Mouse (Mus musculus) liver, embryonic 13.5 days (tissue): ENCODE data around the gene Kif16b. TPM values are rescaled to one million over a fixed set of nuclear protein-coding genes. Genes with fewer than 3 reads are reported as not detected.

ENCODE experiments used
- ATAC-seq: fragments of 200-750 bp; cut with Nextera tagmentation; 2 replicates; pipeline ENCODE4 v1.8.0; 2017; ENCODE audit warnings: low read depth, mild to moderate bottlenecking, moderate number of reproducible peaks, moderate library complexity
- DNase-seq: peaks from one replicate; pipeline ENCODE4 v3.0.0; 2022
- H3K27ac ChIP-seq: fragments of 300-500 bp; sonication (generic); 2 replicates; pipeline ENCODE4 v1.5.1; 2015; ENCODE audit warnings: moderate library complexity, mild to moderate bottlenecking, inconsistent platforms
- H3K27me3 ChIP-seq: fragments of 300-500 bp; sonication (generic); 2 replicates; pipeline ENCODE4 v1.6.1; 2015; ENCODE audit warnings: mild to moderate bottlenecking, inconsistent platforms
- H3K36me3 ChIP-seq: fragments of 300-500 bp; sonication (generic); 2 replicates; pipeline ENCODE4 v1.6.1; 2015; ENCODE audit warnings: mild to moderate bottlenecking, inconsistent platforms
- H3K4me1 ChIP-seq: fragments of 300-500 bp; sonication (generic); replicated peaks from 2 replicates; pipeline ENCODE4 v1.6.1; 2015; ENCODE audit warnings: inconsistent platforms
- H3K4me2 ChIP-seq: fragments of 300-500 bp; sonication (generic); 2 replicates; pipeline ENCODE4 v1.6.1; 2015; ENCODE audit warnings: inconsistent platforms, mild to moderate bottlenecking, moderate library complexity
- H3K4me3 ChIP-seq: fragments of 300-500 bp; sonication (generic); replicated peaks from 2 replicates; pipeline ENCODE4 v1.5.1; 2015; ENCODE audit warnings: mild to moderate bottlenecking, inconsistent platforms
- H3K9ac ChIP-seq: fragments of 300-500 bp; sonication (generic); 2 replicates; pipeline ENCODE4 v1.6.1; 2015; ENCODE audit warnings: mild to moderate bottlenecking, inconsistent platforms
- H3K9me3 ChIP-seq: fragments of 300-500 bp; sonication (generic); replicated peaks from 2 replicates; pipeline ENCODE4 v1.6.1; 2016; ENCODE audit warnings: inconsistent platforms
- whole genome bisulfite sequencing: fragments of 180-500 bp; shearing (Covaris S2); methylation state at CpG from one replicate; pipeline ENCODE4 v1.1.7; 2015; ENCODE audit not compliant: insufficient replicate concordance; 5-methylcytosine and 5-hydroxymethylcytosine counted together
- polyA plus RNA-seq: library from polyadenylated mRNA; unstranded; fragments of >200 nt; fragmentation: Nextera tagmentation; extraction: Ambion mirVana; gene quantifications from 2 replicates; pipeline ENCODE4 v1.2.1, GENCODE M21; 2015

Gene Kif16b
- 2.9 and 4.1 TPM in 2 replicates for polyA plus RNA-seq

DNA sequence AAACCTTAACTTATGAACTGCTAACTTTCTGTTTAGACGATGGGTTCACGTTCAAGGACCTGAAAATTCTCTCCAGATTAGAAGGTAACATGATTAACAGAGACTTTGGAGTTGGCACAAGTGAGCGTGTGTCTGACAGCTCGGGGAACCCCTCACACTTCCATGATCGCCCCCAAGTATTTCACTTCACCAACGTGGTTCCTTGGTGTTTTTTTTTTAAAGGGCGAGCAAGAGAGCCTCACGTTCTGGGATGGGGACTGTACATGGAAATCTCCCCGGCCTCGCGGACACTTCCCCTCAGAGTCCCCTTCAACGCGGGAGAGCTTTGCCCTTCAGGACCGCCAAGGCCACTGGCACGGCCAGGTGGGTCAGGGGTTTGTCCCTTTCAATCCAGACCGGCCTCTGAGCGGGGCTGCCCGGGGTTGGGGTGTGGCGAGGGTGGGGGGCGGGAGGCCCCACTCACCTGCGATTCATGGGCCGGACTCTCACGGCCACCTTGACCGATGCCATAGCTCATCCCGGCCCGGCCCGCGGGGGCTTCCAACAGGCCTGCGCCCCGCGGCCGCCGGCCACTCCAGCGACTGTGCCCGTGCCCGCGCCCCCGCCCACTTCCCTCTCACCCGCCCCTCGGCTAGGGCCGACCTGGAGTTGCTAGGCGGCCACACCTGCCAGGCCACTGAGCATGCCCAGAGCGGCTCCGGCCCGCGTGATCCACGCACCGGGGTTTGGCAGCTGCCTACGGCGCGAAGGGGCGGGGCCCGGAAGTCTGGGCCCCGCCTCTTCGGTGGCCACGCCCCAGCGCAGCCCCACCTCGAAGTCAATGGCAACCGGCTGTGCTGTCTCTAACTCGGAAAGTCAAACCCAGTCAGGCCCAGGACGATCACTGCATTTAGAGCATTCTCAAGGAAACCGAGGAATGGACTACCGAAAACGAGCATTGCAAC, at the start of gene Kif16b:
TSS of gene Kif16b (minus strand) at position 670 of the 944 bp plus-strand sequence.
- H3K27ac ChIP-seq: peak within 1 kb of the TSS; percentile 72
- H3K4me2 ChIP-seq: peak within 1 kb of the TSS; percentile 97
- H3K36me3 ChIP-seq: no peaks in the 10 kb centered on the region
- under 1% methylated on average over 64 of the region's 64 CpGs for WGBS
- peak within 1 kb of the TSS; percentile 79 for H3K4me3 ChIP-seq
- peak within 1 kb of the TSS; percentile 86 for H3K9ac ChIP-seq
- DNase-seq: peak; percentile 88
- peak; percentile 88 for ATAC-seq
- H3K4me1 ChIP-seq: peaks cover 29% of the 10 kb centered on the region
- H3K9me3 ChIP-seq: no peaks in the 10 kb centered on the region
- H3K27me3 ChIP-seq: no peaks in the 10 kb centered on the region

DNA sequence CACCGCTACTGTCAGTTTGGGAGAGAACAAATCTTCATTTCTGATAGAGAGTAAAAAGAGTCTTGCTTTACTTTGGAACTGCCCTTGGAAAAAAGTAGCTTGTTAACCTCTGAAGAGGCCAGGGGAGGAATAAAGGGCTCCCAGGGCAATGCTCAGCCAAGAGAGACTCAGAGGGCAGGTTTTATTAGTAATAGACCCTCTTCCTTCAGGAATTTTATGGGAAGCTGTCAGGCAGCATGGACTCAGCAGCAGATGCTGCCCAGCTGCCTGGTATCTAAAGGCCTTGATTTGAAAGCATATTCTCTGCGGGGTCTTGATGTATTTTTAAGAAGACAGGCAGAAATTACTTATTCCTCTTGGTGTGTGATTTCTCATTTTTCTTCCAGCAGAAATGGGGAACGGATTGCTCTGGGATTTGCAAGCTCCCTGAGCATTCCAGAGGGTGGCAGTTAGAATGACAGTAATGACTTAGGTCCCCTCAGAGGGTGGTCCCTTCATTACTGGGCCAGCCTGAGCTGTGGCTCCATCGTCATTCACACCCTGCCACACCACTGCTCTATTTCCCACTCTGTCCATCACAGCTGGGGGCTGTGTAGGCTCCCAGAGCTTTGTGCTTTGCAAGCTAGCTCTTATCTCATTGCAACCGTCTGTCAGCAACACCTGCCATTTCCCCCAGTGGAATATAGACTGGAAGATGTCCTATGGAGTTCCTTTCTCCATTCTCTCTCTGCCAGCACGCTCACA, 39.7 kb upstream of the Kif16b start:
- no peak overlapping the region for H3K27ac ChIP-seq
- DNase-seq (no peak), ATAC-seq (no peak)
- H3K27me3 ChIP-seq: no peaks in the 10 kb centered on the region
- 37% methylated on average over 6 of the region's 6 CpGs for WGBS
- H3K4me2 ChIP-seq: no peak overlapping the region
- H3K4me1 ChIP-seq: no peaks in the 10 kb centered on the region
- no peak overlapping the region for H3K4me3 ChIP-seq
- H3K9me3 ChIP-seq: no peaks in the 10 kb centered on the region
- H3K9ac ChIP-seq: no peak overlapping the region
- no peaks in the 10 kb centered on the region for H3K36me3 ChIP-seq

DNA sequence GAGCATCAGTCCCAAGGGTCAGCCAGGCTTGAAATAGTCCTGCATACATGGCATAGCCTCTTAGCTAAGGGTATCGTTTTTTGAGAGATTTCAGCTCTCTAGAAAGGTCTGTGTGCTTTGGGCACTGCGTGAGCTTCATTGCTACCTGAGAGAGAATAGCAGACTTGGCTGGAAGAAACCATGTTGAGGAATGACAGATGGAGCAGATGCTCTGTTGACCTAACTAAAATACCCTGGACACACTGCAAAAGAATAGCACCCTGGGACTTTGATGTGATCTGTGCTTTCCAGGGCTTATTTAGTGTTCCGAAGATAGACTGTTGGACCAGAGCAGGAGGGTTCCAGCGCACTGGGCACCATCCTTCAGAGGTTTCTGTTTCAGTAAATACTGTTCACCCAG, 29.1 kb upstream of the Kif16b start:
- Histone ChIP-seq H3K27ac (no peak overlapping the region), H3K4me1 (no peaks in the 10 kb centered on the region), H3K9me3 (no peaks in the 10 kb centered on the region), H3K4me3 (no peak overlapping the region), H3K9ac (no peak overlapping the region), H3K27me3 (no peaks in the 10 kb centered on the region), H3K36me3 (no peaks in the 10 kb centered on the region), H3K4me2 (no peak overlapping the region)
- 69% methylated on average over 4 of the region's 4 CpGs for WGBS
- DNase-seq (no peak), ATAC-seq (no peak)

DNA sequence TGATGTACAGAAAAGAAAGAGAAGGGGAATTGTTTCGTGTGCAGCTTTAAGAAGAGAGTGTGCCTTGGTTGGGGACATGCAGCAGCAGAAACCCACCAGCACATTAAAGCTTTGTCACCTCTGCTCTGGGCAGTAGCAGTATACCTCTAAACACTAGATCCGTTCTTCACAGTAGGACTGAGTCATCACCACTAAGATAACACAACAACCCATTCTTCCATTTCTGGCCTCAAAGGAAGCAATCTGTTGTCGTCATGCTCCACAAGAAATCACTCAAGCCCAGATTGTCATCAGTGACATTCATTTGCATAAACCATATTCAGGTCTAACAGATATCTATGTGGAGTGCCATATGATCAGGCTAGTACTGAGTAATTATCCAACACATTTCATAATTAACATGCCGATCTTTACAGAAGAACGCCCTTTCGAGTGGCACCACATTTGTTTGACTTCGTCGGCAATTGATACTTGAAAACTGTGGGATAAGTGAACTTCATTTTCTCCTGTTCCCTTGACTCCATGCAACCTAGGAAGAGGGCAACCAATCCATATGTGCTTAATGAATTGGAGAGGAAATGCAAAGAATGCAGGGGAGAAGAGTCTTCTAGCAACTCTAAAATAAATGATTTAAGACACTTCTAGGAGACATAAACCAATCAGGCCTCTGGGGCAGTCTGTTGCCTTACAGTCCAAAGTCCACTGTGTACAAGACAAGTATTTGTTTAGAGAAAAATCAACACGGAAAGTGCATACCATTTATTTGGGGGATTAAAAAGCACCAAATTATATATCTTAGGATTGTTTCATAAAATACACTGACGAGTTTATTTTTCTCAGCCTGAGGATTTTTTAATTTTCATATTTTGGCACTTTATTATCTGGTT, 28.1 kb upstream of the Kif16b start:
- no peak overlapping the region for H3K27ac ChIP-seq
- H3K4me3 ChIP-seq: no peak overlapping the region
- ATAC-seq (no peak), DNase-seq (no peak)
- no peaks in the 10 kb centered on the region for H3K36me3 ChIP-seq
- H3K4me1 ChIP-seq: no peaks in the 10 kb centered on the region
- WGBS: 69% methylated on average over 10 of the region's 10 CpGs
- no peaks in the 10 kb centered on the region for H3K9me3 ChIP-seq
- H3K4me2 ChIP-seq: no peak overlapping the region
- no peaks in the 10 kb centered on the region for H3K27me3 ChIP-seq
- no peak overlapping the region for H3K9ac ChIP-seq

DNA sequence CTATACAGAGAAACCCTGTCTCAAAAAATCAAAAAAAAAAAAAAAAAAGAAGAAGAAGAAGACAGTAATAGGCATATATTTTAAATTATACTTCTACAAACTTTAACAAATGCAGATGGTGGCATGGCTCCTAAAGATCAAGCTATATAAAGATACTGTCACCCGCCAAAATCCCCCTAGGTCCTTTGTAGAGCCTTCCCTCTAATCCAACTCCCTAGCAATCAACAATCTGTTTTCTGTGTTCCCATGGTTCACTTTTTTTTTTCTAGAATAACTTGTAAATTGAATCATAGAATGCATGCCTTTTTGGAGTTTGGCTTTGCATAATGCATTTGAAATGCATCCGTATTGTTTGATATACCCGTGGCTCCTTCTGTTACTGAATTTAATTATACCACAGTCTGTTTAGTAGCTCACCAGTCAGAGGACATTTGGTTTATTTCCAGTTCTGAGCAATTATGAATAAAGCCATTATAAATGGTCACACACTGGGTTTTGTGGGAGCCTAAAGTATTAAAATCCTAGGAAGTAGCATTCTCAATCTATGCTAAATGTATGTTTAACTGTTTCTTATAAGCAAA, 9.6 kb upstream of the Kif16b start:
- DNase-seq: no peak
- no peak overlapping the region for H3K9ac ChIP-seq
- no peak overlapping the region for H3K4me3 ChIP-seq
- H3K36me3 ChIP-seq: no peaks in the 10 kb centered on the region
- H3K27me3 ChIP-seq: no peaks in the 10 kb centered on the region
- no peak for ATAC-seq
- H3K9me3 ChIP-seq: no peaks in the 10 kb centered on the region
- H3K27ac ChIP-seq: no peak overlapping the region
- H3K4me1 ChIP-seq: no peaks in the 10 kb centered on the region
- H3K4me2 ChIP-seq: no peak overlapping the region
- WGBS: 78% methylated on average over 3 of the region's 3 CpGs

DNA sequence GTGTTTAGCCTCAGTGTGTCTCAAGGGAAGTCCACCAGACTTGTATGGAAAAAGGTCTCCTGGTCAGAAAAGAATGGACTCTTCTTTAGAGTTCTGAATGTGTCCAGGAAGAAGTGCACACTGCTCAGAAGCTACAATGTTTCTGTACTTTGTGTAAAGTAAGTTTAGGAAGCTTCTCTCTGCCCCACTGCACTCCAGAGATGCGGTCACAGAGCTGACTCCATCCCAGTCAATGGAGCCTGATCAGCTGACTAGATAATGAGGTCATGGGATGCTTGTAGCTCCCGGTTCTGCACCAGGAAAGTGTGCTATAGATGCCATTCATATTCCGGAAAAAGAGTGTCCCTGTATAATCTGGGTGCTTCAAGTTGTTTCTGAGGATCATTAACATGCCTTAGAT, 7.9 kb upstream of the Kif16b start:
- H3K4me1 ChIP-seq: no peaks in the 10 kb centered on the region
- no peak overlapping the region for H3K4me2 ChIP-seq
- DNase-seq: no peak
- H3K27me3 ChIP-seq: no peaks in the 10 kb centered on the region
- no peak overlapping the region for H3K27ac ChIP-seq
- H3K9ac ChIP-seq: no peak overlapping the region
- H3K9me3 ChIP-seq: no peaks in the 10 kb centered on the region
- no peak for ATAC-seq
- H3K36me3 ChIP-seq: no peaks in the 10 kb centered on the region
- no peak overlapping the region for H3K4me3 ChIP-seq
- WGBS: 66% methylated on average over 3 of the region's 3 CpGs

DNA sequence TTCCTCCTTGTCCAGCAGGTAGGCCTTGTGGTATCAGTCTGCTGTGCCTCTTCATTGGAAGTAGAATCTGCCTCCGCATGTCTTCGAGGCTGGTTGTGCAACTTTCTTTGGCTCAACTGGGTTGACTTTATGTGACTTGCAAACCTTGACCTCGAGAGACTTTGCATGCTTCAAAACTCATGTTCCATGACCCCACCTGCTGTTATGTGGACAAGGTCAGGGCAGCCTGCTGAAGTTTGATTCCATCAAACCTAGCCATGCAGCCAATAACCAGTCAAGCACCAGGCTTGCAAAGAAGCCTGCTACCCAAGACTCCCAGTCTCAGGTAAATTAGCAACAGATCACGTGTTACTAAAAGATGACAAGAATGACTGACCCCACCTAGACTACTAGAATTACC, 5.7 kb upstream of the Kif16b start:
- Histone ChIP-seq H3K36me3 (no peaks in the 10 kb centered on the region), H3K9me3 (no peaks in the 10 kb centered on the region), H3K4me1 (peaks cover 14% of the 10 kb centered on the region), H3K4me3 (no peak overlapping the region), H3K27me3 (no peaks in the 10 kb centered on the region), H3K27ac (no peak overlapping the region), H3K9ac (no peak overlapping the region), H3K4me2 (no peak overlapping the region)
- DNase-seq: no peak
- WGBS: 72% methylated on average over 4 of the region's 4 CpGs
- ATAC-seq: no peak

DNA sequence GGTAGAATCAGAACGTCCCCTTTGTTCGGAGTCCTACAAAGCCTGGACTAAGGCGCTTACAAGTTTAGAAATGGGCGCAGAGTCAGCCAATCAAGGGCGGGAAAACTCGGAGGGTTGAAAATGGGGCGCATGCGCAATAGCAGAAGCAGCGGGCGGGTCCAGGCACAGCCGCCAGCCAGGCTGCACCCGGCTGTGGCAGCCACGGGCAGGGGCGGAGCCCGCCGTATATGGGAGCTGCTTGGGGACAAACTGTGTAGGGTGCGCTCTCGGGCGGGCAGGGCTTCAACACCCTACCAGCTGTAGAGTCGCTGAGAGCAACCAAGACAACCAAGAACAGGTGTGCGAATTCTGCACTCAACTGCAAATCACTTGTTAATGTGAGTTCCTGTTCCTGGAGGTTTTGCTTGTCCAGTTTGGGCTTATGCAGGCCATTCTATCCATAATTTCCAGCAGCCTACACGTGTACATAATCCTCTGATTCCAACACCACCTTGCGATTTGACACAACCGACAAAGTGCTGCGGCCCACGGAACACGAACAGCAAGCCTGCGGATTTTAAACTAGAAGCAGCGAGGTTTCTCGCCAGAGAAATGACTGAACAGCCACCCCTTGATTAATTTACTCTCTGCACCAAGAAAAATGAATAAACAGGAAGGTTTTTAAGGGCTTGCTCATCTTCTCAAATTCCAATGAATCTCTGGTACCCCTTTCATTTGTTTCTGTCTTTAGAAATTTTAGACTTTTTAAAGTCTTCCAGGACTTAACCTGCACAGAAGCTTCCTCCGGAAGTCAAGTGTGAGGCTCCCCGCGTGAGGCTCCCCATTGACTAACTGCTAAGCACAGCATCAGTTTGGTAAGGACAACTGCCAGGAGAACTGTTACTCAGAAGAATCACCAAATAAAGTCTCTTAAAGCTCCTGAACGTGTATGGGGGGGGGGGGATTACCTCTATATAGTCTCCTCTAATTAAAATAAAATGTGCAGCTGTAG, 1.9 kb upstream of the Kif16b start:
- peak overlapping the region; percentile 63 for H3K9ac ChIP-seq
- no peaks in the 10 kb centered on the region for H3K27me3 ChIP-seq
- ATAC-seq (peak; percentile 95), DNase-seq (peak; percentile 92)
- peak overlapping the region; percentile 78 for H3K4me2 ChIP-seq
- no peaks in the 10 kb centered on the region for H3K36me3 ChIP-seq
- peak overlapping the region; percentile 72 for H3K27ac ChIP-seq
- peaks cover 29% of the 10 kb centered on the region for H3K4me1 ChIP-seq
- 4% methylated on average over 34 of the region's 34 CpGs for WGBS
- H3K9me3 ChIP-seq: no peaks in the 10 kb centered on the region
- H3K4me3 ChIP-seq: peak overlapping the region; percentile 52

DNA sequence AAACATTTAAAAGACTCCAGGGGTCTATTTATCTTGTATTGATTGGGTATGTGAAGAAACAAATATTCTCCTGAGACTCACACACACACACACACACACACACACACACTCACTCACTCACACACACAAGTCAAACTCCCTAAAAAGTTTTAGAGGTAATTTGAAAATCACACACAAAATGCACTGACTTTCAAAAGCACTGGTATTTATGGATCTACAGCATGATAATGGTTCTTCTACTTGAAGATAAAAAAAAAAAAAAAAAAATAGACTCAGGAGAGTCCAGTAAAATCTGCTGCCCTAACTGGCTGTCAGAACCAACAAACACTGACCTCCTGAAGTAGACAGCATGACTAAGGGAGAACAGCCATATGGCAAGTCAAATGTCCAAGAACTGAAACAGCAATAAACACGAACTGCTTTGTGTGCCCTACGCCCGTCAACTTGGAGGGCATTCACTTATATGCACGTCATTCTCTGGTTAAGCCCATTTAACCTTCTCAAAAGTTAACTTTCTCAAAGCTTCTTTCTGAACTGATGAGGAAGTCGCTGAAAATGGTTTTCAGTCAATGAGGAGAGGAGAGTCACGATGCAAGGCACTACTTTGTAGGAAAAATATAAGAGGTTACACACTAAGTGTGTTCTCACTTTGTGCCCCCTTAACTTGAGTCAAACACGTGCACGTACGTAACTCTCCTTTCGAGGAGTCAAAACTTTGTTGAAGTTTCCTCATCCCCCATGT, 1.0 kb downstream of the Kif16b start:
- Histone ChIP-seq H3K9me3 (no peaks in the 10 kb centered on the region), H3K4me2 (peak overlapping the region; percentile 97), H3K27ac (0 out of 2 replicates have a peak overlapping the region, but pooled peaks have one; percentile 53), H3K36me3 (no peaks in the 10 kb centered on the region), H3K9ac (peak overlapping the region; percentile 86), H3K4me1 (peaks cover 29% of the 10 kb centered on the region), H3K4me3 (peak overlapping the region; percentile 79), H3K27me3 (no peaks in the 10 kb centered on the region)
- ATAC-seq (no peak), DNase-seq (no peak)
- 31% methylated on average over 10 of the region's 10 CpGs for WGBS
